Mouse (Mus musculus) heart, postnatal 0 days (tissue): ENCODE results near the gene Ggn. TPM values are rescaled to one million over a fixed set of nuclear protein-coding genes. Genes with fewer than 3 reads are reported as not detected.
A peak's percentile ranks its signal among the peaks of the same experiment; 100 is the strongest.

Experiments used
- ATAC-seq: fragments of 200-750 bp; cut with Nextera tagmentation; 2 replicates; pipeline ENCODE4 v1.8.0; 2017; ENCODE audit warnings: low read depth, moderate number of reproducible peaks, moderate library complexity; ENCODE audit not compliant: insufficient read depth
- DNase-seq: peaks from one replicate; pipeline ENCODE4 v3.0.0-alpha.2; 2016; ENCODE audit warnings: low spot score
- H3K27ac ChIP-seq: fragments of 300-500 bp; sonication (generic); 2 replicates; pipeline ENCODE4 v1.5.1; 2014; ENCODE audit warnings: low read depth, mild to moderate bottlenecking
- H3K27me3 ChIP-seq: fragments of 300-500 bp; sonication (generic); 2 replicates; pipeline ENCODE4 v1.6.1; 2014; ENCODE audit warnings: low read length, mixed read lengths; ENCODE audit not compliant: control insufficient read depth, insufficient read depth
- H3K36me3 ChIP-seq: fragments of 300-500 bp; sonication (generic); replicated peaks from 2 replicates; pipeline ENCODE4 v1.6.1; 2014; ENCODE audit warnings: low read length, mixed read lengths; ENCODE audit not compliant: control insufficient read depth, insufficient read depth
- H3K4me1 ChIP-seq: fragments of 300-500 bp; sonication (generic); 2 replicates; pipeline ENCODE4 v1.6.1; 2014; ENCODE audit warnings: antibody characterized with exemption; ENCODE audit not compliant: control insufficient read depth, insufficient read depth
- H3K4me2 ChIP-seq: fragments of 300-500 bp; sonication (generic); 2 replicates; pipeline ENCODE4 v1.6.1; 2014; ENCODE audit warnings: low read depth, mild to moderate bottlenecking, low read length, moderate library complexity
- H3K4me3 ChIP-seq: fragments of 300-500 bp; sonication (generic); 2 replicates; pipeline ENCODE4 v1.5.1; 2014; ENCODE audit warnings: low read depth, low read length
- H3K9ac ChIP-seq: fragments of 300-500 bp; sonication (generic); replicated peaks from 2 replicates; pipeline ENCODE4 v1.6.1; 2014; ENCODE audit warnings: low read depth, low read length, mixed read lengths
- H3K9me3 ChIP-seq: fragments of 300-500 bp; sonication (generic); replicated peaks from 2 replicates; pipeline ENCODE4 v1.6.1; 2016; ENCODE audit warnings: low read length; ENCODE audit not compliant: control insufficient read depth
- CTCF ChIP-seq: IDR thresholded peaks from 2 replicates; pipeline ENCODE4 v1.5.1; 2016; ENCODE audit warnings: antibody characterized with exemption, control low read depth, low read depth
- EP300 ChIP-seq: IDR thresholded peaks from 2 replicates; pipeline ENCODE4 v1.6.1; 2016; ENCODE audit warnings: antibody characterized with exemption, low read depth
- WGBS: fragments of 180-500 bp; shearing (Covaris S2); extraction: QIAGEN DNeasy Blood & Tissue Kit; methylation state at CpG from one replicate; pipeline ENCODE4 v1.1.7; 2014; 5-methylcytosine and 5-hydroxymethylcytosine counted together
- polyA plus RNA-seq: library from polyadenylated mRNA; unstranded; fragments of >200 nt; fragmentation: Nextera tagmentation; extraction: Ambion mirVana; gene quantifications from 2 replicates; pipeline ENCODE4 v1.2.1, GENCODE M21; 2015
- total RNA-seq: library from RNA; depleted of rRNA; stranded (reverse); fragments of >200 nt; gene quantifications from 2 replicates; pipeline ENCODE4 v1.2.3, GENCODE M21; 2014; ENCODE audit warnings: low replicate concordance

Ggn gene
- total and polyA plus RNA-seq, 2 experiments from 2014 or later: 0.14 TPM; not detected in 1

GRCm38 (mm10) chr7:29155196-29155837 is 14.7 kb upstream of the Ggn start:
- Histone ChIP-seq H3K27ac (peak overlapping the region; percentile 80), H3K4me2 (peak overlapping the region; percentile 92), H3K27me3 (peaks cover 14% of the 10 kb centered on the region), H3K9ac (peak overlapping the region; percentile 74), H3K36me3 (0 out of 2 replicates have a peak, but pooled peaks cover 12% of the 10 kb centered on the region), H3K4me1 (no peaks in the 10 kb centered on the region), H3K9me3 (no peaks in the 10 kb centered on the region), H3K4me3 (peak overlapping the region; percentile 77)
- ATAC-seq (peak; percentile 90), DNase-seq (peak; percentile 62)
- TF ChIP-seq EP300 (no peak), CTCF (0 out of 2 replicates have a peak, but pooled peaks have one; percentile 7)
- WGBS: 8% methylated on average over 35 of the region's 37 CpGs

- Histone ChIP-seq H3K9me3 (no peaks in the 10 kb centered on the region), H3K27ac (peak within 1 kb of the TSS; percentile 80), H3K4me3 (peak within 1 kb of the TSS; percentile 77), H3K9ac (peak within 1 kb of the TSS; percentile 74), H3K27me3 (peaks cover 14% of the 10 kb centered on the region), H3K36me3 (0 out of 2 replicates have a peak, but pooled peaks cover 12% of the 10 kb centered on the region), H3K4me1 (no peaks in the 10 kb centered on the region), H3K4me2 (peak within 1 kb of the TSS; percentile 92)
- 3% methylated on average over 67 of the region's 68 CpGs for WGBS
- ATAC-seq: peak; percentile 89
- TF ChIP-seq CTCF (peak; percentile 31), EP300 (no peak)
- DNase-seq: peak; percentile 85
Observed at GRCm38 (mm10) chr7:29155838-29156782, 13.9 kb upstream of the Ggn start, which contains the start of gene Fam98c. TSS of gene Fam98c (minus strand) at chr7:29156234.

- Histone ChIP-seq H3K36me3 (peaks cover 12% of the 10 kb centered on the region; the same call in 1 of the 2 replicates), H3K4me2 (no peak overlapping the region), H3K9me3 (no peaks in the 10 kb centered on the region), H3K27ac (no peak overlapping the region), H3K4me1 (no peaks in the 10 kb centered on the region; the same call in 1 of the 2 replicates), H3K9ac (no peak overlapping the region), H3K27me3 (peaks cover 17% of the 10 kb centered on the region), H3K4me3 (no peak overlapping the region)
- 6% methylated on average over 5 of the region's 5 CpGs for WGBS
- ATAC-seq (no peak), DNase-seq (no peak)
- TF ChIP-seq CTCF (no peak), EP300 (no peak)
Observed at GRCm38 (mm10) chr7:29158264-29158663, 11.7 kb upstream of the Ggn start.

GRCm38 (mm10) chr7:29162294-29162693 is 7.7 kb upstream of the Ggn start:
- no peak overlapping the region for H3K4me2 ChIP-seq

GRCm38 (mm10) chr7:29162750-29163525 is 7.1 kb upstream of the Ggn start:
- peaks cover 23% of the 10 kb centered on the region for H3K27me3 ChIP-seq
- H3K27ac ChIP-seq: no peak overlapping the region
- no peaks in the 10 kb centered on the region for H3K9me3 ChIP-seq
- ATAC-seq (peak; percentile 58; the same call in 1 of the 2 replicates), DNase-seq (no peak)
- TF ChIP-seq EP300 (no peak), CTCF (no peak)
- H3K4me3 ChIP-seq: no peak overlapping the region
- no peaks in the 10 kb centered on the region; the same call in 1 of the 2 replicates for H3K4me1 ChIP-seq
- no peak overlapping the region for H3K9ac ChIP-seq
- no peak overlapping the region for H3K4me2 ChIP-seq
- 17% methylated on average over 9 of the region's 9 CpGs for WGBS
- no peaks in the 10 kb centered on the region; the same call in 1 of the 2 replicates for H3K36me3 ChIP-seq

More at GRCm38 (mm10) chr7:29162294-29162693, 7.7 kb upstream of the Ggn start:
- WGBS: 74% methylated on average over 5 of the region's 5 CpGs
- Histone ChIP-seq H3K4me1 (no peaks in the 10 kb centered on the region; the same call in 1 of the 2 replicates), H3K4me3 (no peak overlapping the region), H3K9ac (no peak overlapping the region), H3K27ac (no peak overlapping the region), H3K27me3 (peaks cover 19% of the 10 kb centered on the region), H3K36me3 (no peaks in the 10 kb centered on the region; the same call in 1 of the 2 replicates), H3K9me3 (no peaks in the 10 kb centered on the region)
- DNase-seq (no peak), ATAC-seq (no peak)
- TF ChIP-seq CTCF (no peak), EP300 (no peak)
